Mouse (Mus musculus) ES-Bruce4 (cell line): ENCODE measurements at regions not wholly inside any gene's neighbourhood (a gene's known extent, or its start where the extent isn't known, plus 50 kb on each side); places are given as distances from the start of the nearest gene placed in this dataset.

Experiments
- H3K27ac ChIP-seq: 2 replicates; pipeline ENCODE4 v1.5.1; 2012; ENCODE audit warnings: low read length, inconsistent platforms; ENCODE audit not compliant: insufficient read depth
- H3K27me3 ChIP-seq: 2 replicates; pipeline ENCODE4 v1.6.1; 2012; ENCODE audit warnings: mild to moderate bottlenecking, low read length, inconsistent platforms; ENCODE audit not compliant: control insufficient read depth, poor library complexity, insufficient read depth, severe bottlenecking
- H3K36me3 ChIP-seq: 2 replicates; pipeline ENCODE4 v1.6.1; 2012; ENCODE audit warnings: inconsistent platforms, mild to moderate bottlenecking, low read length, moderate library complexity; ENCODE audit not compliant: control insufficient read depth, poor library complexity, insufficient read depth, severe bottlenecking
- H3K4me1 ChIP-seq: one replicate; pipeline ENCODE4 v1.8.1; 2011; ENCODE audit warnings: low read length; ENCODE audit not compliant: control insufficient read depth, insufficient read depth
- H3K4me3 ChIP-seq: 2 replicates; pipeline ENCODE4 v1.5.1; 2011; ENCODE audit warnings: low read depth, mild to moderate bottlenecking, low read length
- H3K9ac ChIP-seq: 2 replicates; pipeline ENCODE4 v1.6.1; 2012; ENCODE audit warnings: low read depth, mild to moderate bottlenecking, inconsistent platforms; ENCODE audit not compliant: poor library complexity, severe bottlenecking
- H3K9me3 ChIP-seq: replicated peaks from 2 replicates; pipeline ENCODE4 v1.6.1; 2012; ENCODE audit warnings: mild to moderate bottlenecking, low read length, inconsistent platforms; ENCODE audit not compliant: control insufficient read depth, poor library complexity, insufficient read depth, severe bottlenecking
- CTCF ChIP-seq: IDR thresholded peaks from one replicate; pipeline ENCODE4 v1.8.1; 2011; ENCODE audit warnings: low read depth, low read length
- EP300 ChIP-seq: IDR thresholded peaks from 2 replicates; pipeline ENCODE4 v1.6.1; 2011; ENCODE audit warnings: low read depth, low read length; ENCODE audit not compliant: insufficient read depth
- POLR2A ChIP-seq: IDR thresholded peaks from one replicate; pipeline ENCODE4 v1.8.1; 2011; ENCODE audit warnings: low read length; ENCODE audit not compliant: insufficient read depth

DNA sequence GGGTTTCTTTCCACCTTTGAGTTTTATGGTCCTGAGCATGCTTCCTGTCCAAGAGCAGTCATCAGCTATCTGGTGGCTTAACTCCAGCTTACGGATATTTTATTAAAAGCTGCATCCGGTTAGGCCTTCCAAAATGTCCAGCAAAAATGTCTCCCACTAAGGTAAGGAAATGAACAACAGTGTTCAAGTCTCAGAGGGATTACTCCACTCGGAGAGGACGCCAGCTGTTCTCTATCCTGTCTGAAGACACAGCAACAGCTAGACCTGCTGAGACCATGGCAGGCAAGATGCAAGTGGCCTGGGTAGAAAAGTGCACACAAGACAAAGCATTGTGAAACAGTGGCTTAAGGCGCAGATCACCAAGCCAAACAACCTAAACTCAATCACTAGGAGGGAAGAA, 479.9 kb downstream of the Tns1 start:
- Histone ChIP-seq H3K4me3 (no peak overlapping the region), H3K27ac (no peak overlapping the region), H3K27me3 (no peaks in the 10 kb centered on the region), H3K4me1 (no peaks in the 10 kb centered on the region), H3K9ac (no peak overlapping the region), H3K36me3 (no peaks in the 10 kb centered on the region), H3K9me3 (no peaks in the 10 kb centered on the region)
- TF ChIP-seq CTCF (no peak), EP300 (no peak), POLR2A (no peak)

DNA sequence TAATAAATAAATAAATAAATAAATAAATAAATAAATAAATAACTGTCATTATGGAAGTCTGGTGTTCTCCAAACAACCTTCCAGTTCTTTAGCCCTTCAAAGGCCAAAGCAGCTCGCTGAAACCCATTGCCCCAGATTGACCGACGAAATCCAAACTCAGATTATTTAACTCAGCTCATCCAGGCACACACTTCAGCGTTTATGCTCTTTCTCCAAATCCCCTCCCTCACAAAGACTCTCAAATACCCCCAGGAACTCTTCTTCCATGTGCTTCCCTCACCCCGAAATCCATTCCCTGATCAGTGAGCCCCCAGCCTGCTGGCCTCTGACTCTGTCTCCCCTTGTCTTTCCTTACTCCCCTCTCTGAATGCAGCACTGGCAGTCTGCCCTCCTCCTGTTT, 480.8 kb downstream of the Tns1 start:
- Histone ChIP-seq H3K9ac (no peak overlapping the region), H3K27me3 (no peaks in the 10 kb centered on the region), H3K27ac (no peak overlapping the region), H3K9me3 (no peaks in the 10 kb centered on the region), H3K4me1 (no peaks in the 10 kb centered on the region), H3K36me3 (no peaks in the 10 kb centered on the region), H3K4me3 (no peak overlapping the region)
- TF ChIP-seq CTCF (no peak), POLR2A (no peak)

DNA sequence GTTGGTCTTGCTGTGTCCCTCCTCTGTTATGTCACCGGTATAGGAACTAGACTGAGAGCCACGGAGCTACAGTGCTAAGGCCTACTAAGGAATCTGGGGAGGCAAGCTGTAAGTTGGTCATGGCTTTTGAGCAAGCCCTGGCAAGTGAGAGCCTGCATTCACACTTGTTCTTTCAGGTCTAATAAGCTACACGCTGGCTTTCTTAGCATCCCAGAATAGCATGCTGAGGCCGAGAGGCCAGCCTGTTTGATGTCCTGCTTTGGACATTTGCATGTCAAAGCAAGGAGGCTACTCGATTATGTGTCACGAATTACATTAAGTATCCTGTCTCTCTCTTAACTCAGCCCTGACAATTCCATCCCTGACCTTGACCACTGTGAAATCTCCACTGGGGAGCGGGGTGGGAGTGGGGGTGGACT, 481.5 kb downstream of the Tns1 start:
- H3K4me1 ChIP-seq = no peaks in the 10 kb centered on the region
- no peaks in the 10 kb centered on the region for H3K9me3 ChIP-seq
- H3K27ac ChIP-seq = no peak overlapping the region
- no peak overlapping the region for H3K9ac ChIP-seq
- H3K36me3 ChIP-seq = no peaks in the 10 kb centered on the region
- no peak overlapping the region for H3K4me3 ChIP-seq
- no peaks in the 10 kb centered on the region for H3K27me3 ChIP-seq
- TF ChIP-seq CTCF = no peak
- no peak for TF ChIP-seq EP300
- TF ChIP-seq POLR2A = no peak

DNA sequence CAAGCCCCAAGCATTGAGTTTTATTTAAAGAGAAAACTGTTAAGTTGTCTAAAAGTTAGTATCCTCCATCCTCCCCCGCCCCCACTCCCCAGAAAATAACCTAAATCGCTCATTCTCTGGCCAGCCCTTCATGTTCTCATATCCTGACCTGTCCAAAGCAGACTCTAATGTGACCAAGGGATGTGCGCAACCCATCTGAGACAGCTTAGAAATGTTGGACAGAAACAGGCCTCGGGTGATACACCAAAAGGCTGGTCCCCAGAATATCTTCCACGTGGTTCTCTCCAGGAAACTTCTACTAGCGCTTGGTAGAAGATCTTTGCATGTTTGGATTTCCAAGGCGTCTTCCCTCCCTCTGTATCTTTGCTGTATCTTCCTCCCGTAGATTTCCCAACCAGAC, 482.8 kb downstream of the Tns1 start:
- Histone ChIP-seq H3K9me3 (no peaks in the 10 kb centered on the region), H3K36me3 (no peaks in the 10 kb centered on the region), H3K4me1 (no peaks in the 10 kb centered on the region), H3K27ac (no peak overlapping the region), H3K9ac (no peak overlapping the region), H3K4me3 (no peak overlapping the region), H3K27me3 (no peaks in the 10 kb centered on the region)
- TF ChIP-seq CTCF (no peak), POLR2A (no peak), EP300 (no peak)

DNA sequence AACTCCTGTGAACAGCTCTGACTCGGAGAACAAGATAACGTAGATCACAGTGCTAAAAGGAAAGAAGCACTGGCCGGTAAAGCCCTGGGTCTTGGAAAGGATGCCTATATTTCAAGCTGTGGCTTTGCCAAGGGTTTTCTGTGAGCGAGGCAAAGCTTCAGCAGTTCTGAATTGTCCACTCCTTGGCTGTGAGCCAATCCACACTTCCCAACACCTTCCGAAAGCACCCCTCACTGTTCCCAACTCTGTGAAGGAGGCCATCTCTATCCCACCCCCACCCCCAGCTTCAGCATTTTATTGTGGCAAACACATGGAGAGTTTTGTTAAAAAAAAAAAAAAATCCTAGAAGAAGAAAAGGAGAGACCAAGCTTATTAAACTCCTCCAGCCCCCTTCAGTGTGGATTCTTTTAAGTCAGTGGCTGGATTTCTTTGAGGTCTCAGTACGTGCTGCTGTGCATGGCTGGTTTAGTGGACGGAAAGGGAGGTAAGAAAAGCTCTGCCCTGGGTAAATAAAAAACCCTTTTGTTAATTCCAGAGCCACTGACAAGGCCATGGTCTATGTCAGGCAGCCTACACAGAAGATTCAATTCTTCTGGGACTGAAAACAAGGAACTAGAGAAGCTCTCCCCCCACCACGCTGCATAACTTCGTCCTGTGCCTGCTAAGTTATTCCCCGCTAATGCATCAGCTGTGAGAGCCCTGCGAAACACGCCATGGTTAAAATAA, 483.4 kb downstream of the Tns1 start:
- no peak for TF ChIP-seq POLR2A
- TF ChIP-seq EP300 = no peak
- TF ChIP-seq CTCF = no peak
- Histone ChIP-seq H3K27me3 (no peaks in the 10 kb centered on the region), H3K4me1 (no peaks in the 10 kb centered on the region), H3K27ac (no peak overlapping the region), H3K9me3 (no peaks in the 10 kb centered on the region), H3K9ac (no peak overlapping the region), H3K4me3 (no peak overlapping the region), H3K36me3 (no peaks in the 10 kb centered on the region)

DNA sequence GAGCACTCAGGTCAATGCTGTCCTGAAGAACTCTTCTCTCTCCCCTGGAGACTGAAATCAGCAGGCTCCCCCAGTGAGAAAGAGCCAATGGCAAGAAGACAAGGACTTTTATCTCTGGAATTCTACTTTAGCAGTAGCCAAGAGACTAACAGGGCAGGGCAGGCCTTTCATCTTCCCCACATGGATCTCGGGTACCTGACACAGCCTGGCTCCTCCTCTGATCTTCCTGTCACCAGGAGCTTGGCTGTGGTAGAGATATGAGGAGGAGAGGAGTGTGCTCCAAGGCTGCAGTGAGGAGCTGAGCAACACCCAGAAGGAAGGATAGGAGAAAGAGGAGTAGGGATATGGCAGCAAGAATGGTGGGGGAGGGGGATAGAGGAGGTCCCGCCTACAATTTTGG, 488.5 kb downstream of the Tns1 start:
- H3K4me3 ChIP-seq = no peak overlapping the region
- TF ChIP-seq POLR2A (no peak), CTCF (no peak), EP300 (no peak)
- H3K27me3 ChIP-seq = no peaks in the 10 kb centered on the region
- H3K9me3 ChIP-seq = no peaks in the 10 kb centered on the region
- no peak overlapping the region for H3K27ac ChIP-seq
- H3K36me3 ChIP-seq = no peaks in the 10 kb centered on the region
- H3K9ac ChIP-seq = no peak overlapping the region
- no peaks in the 10 kb centered on the region for H3K4me1 ChIP-seq
